ENCODE assay signal across 9 mouse cellular contexts in the genomic region with DNA sequence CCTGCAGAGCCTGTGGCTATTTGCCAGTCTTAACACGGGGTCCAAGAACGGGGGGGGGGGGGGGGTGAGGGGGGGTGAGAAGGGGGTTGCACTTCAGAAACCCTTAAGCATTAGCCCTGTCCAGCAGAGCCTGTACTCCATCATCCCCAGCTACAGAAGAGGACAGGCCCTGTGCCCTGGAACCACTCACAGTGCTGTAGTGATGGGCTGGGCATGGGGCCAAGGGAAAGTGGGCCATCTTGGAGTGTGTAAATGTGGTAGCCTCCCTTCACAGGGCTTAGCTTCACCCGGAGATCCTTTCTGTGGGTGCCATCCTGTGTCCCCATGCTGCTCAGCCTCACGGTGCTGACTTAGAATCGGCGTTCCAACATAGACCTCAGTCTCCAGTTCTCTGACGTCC. TPM values are rescaled to one million over a fixed set of nuclear protein-coding genes. Genes with fewer than 3 reads are reported as not detected.
DNase-seq lines count a peak whose midpoint lies in the region; ATAC-seq and TF ChIP-seq lines count a peak whose summit lies in the region.
"Had no signal": no experiment of that assay in that cellular context is flagged by ENCODE, and none has a peak within 500 bp of the region (broad histone marks: within the 10 kb centered on the region; RNA-seq: fewer than 3 reads in every experiment).

No protein-coding gene starts in this region.

- H3K4me1 ChIP-seq in testis, adult 2 months (ENCODE audit: control insufficient read depth, insufficient read depth, low read length), result no peaks in the 10 kb centered on the region
- peaks cover 23% of the 10 kb centered on the region for H3K4me1 ChIP-seq in intestine, embryonic 16.5 days (ENCODE audit: control insufficient read depth, insufficient read depth, low read length)
- H3K4me1 ChIP-seq in stomach, postnatal 0 days (replicated peaks; ENCODE audit: control insufficient read depth, insufficient read depth), result peaks cover 4% of the 10 kb centered on the region; the same call in 1 of the 2 replicates

- 0 out of 2 replicates have a peak overlapping the region, but pooled peaks have one; percentile 5 for H3K9ac ChIP-seq in intestine, embryonic 16.5 days (ENCODE audit: low read depth, low read length)
- no peak overlapping the region for H3K9ac ChIP-seq in stomach, postnatal 0 days (ENCODE audit: low read length)

- TF ChIP-seq POLR2A in testis, adult 2 months (IDR thresholded peaks at IDR 0.05; ENCODE audit: control insufficient read depth, low read depth, low read length), result no peak

- no peaks in the 10 kb centered on the region for H3K9me3 ChIP-seq in intestine, embryonic 16.5 days (ENCODE audit: control insufficient read depth, low read length)
- H3K9me3 ChIP-seq in stomach, postnatal 0 days (ENCODE audit: control insufficient read depth, low read length), result no peaks in the 10 kb centered on the region

- peak; percentile 53 for DNase-seq in gastrocnemius, postnatal 14 days
- no peak for DNase-seq in gastrocnemius, adult 18-20 months (ENCODE audit: low spot score)
- DNase-seq in testis, postnatal 14 days (ENCODE audit: low spot score), result no peak
- DNase-seq in stomach, postnatal 0 days (ENCODE audit: low spot score), result no peak
- DNase-seq in B cell, adult 2 months, result no peak
- DNase-seq in urinary bladder, adult 18-20 months (ENCODE audit: low spot score in 2 of 2), result no peak
- DNase-seq: adrenal gland, postnatal 36 days had no signal

- intact Hi-C loops in gastrocnemius, postnatal 14 days (cut with DNase I; ENCODE audit: low total_unique reads), result no loop called here

- no peak overlapping the region for H3K27ac ChIP-seq in testis, adult 2 months (ENCODE audit: control insufficient read depth, insufficient read depth, low read depth, low read length)
- no peak overlapping the region for H3K27ac ChIP-seq in intestine, embryonic 16.5 days (ENCODE audit: low read length)
- H3K27ac ChIP-seq in stomach, postnatal 0 days (replicated peaks), result no peak overlapping the region

- TF ChIP-seq CTCF in testis, adult 2 months (IDR thresholded peaks at IDR 0.05; ENCODE audit: control insufficient read depth, insufficient read depth, insufficient replicate concordance, low read depth, low read length), result no peak
- no peak for TF ChIP-seq CTCF in stomach, postnatal 0 days (IDR thresholded peaks at IDR 0.05; ENCODE audit: low read depth)

- WGBS in intestine, embryonic 16.5 days, result 67% methylated on average over 6 of the region's 7 CpGs
- WGBS in stomach, postnatal 0 days, result 66% methylated on average over 6 of the region's 7 CpGs

- TF ChIP-seq EP300 in stomach, postnatal 0 days (optimal IDR thresholded peaks at IDR 0.05), result no peak

- H3K4me3 ChIP-seq in testis, adult 2 months (ENCODE audit: control insufficient read depth, low read depth, low read length), result peak overlapping the region; percentile 16; the same call in 1 of the 2 replicates
- H3K4me3 ChIP-seq in intestine, embryonic 16.5 days (ENCODE audit: low read length), result no peak overlapping the region
- no peak overlapping the region for H3K4me3 ChIP-seq in stomach, postnatal 0 days (ENCODE audit: low read depth, low read length)

- no peaks in the 10 kb centered on the region for H3K27me3 ChIP-seq in testis, adult 2 months (ENCODE audit: control insufficient read depth, insufficient read depth, low read length)
- no peaks in the 10 kb centered on the region for H3K27me3 ChIP-seq in intestine, embryonic 16.5 days (replicated peaks; ENCODE audit: control insufficient read depth, insufficient read depth, low read length)
- H3K27me3 ChIP-seq in stomach, postnatal 0 days (ENCODE audit: control insufficient read depth, insufficient read depth, low read length), result no peaks in the 10 kb centered on the region

- ATAC-seq in intestine, embryonic 16.5 days, result 0 out of 2 replicates have a peak, but pooled peaks have one; percentile 54
- ATAC-seq in stomach, postnatal 0 days (ENCODE audit: low FRiP score, low TSS enrichment), result peak; percentile 58; the same call in 1 of the 2 replicates

- H3K4me2 ChIP-seq in intestine, embryonic 16.5 days (ENCODE audit: low read depth, low read length), result no peak overlapping the region
- no peak overlapping the region for H3K4me2 ChIP-seq in stomach, postnatal 0 days (replicated peaks; ENCODE audit: low read depth)

- H3K36me3 ChIP-seq in testis, adult 2 months (ENCODE audit: control insufficient read depth, insufficient read depth, low read length), result peaks cover 2% of the 10 kb centered on the region
- H3K36me3 ChIP-seq in intestine, embryonic 16.5 days (ENCODE audit: control insufficient read depth, insufficient read depth, low read length), result no peaks in the 10 kb centered on the region
- H3K36me3 ChIP-seq in stomach, postnatal 0 days (ENCODE audit: control insufficient read depth, insufficient read depth, low read length), result peaks cover 4% of the 10 kb centered on the region

RNA-seq across cellular contexts. Expression of a gene that starts 24.9 kb away (rescaled TPM):
- 10 to 100 TPM; 12.0 to 12.9 TPM for total RNA-seq in gastrocnemius, postnatal 14 days (2021)
- 10 to 100 TPM; 17.3 to 18.2 TPM for total RNA-seq in gastrocnemius, adult 18-20 months (2021)
- polyA plus RNA-seq in testis, adult 2 months (2012; rRNA removed), result 45.2 and 52.9 TPM in 2 replicates
- 16.1 and 23.2 TPM in 2 replicates for polyA plus RNA-seq in intestine, embryonic 16.5 days (2015; fragmentation: Nextera tagmentation; extraction: Ambion mirVana)
- 9.0 and 9.6 TPM in 2 replicates for polyA plus RNA-seq in stomach, postnatal 0 days (2015; fragmentation: Nextera tagmentation; extraction: Ambion mirVana)

RNA-seq across cellular contexts. Expression of a gene that starts 32.9 kb away (rescaled TPM):
- total RNA-seq in gastrocnemius, postnatal 14 days (2021), result 1 to 10 TPM; 1.5 to 1.8 TPM
- 1 to 10 TPM; 1.7 TPM for total RNA-seq in gastrocnemius, adult 18-20 months (2021)
- polyA plus RNA-seq in testis, adult 2 months (2012; rRNA removed), result 4.7 and 4.8 TPM in 2 replicates
- 9.3 and 9.4 TPM in 2 replicates for polyA plus RNA-seq in intestine, embryonic 16.5 days (2015; fragmentation: Nextera tagmentation; extraction: Ambion mirVana)
- 2.9 and 3.2 TPM in 2 replicates for polyA plus RNA-seq in stomach, postnatal 0 days (2015; fragmentation: Nextera tagmentation; extraction: Ambion mirVana)
